Mouse (Mus musculus) spleen, adult 2 months (tissue): ENCODE measurements at regions not wholly inside any gene's neighbourhood (a gene's known extent, or its start where the extent isn't known, plus 50 kb on each side); places are given as distances from the start of the nearest gene placed in this dataset.

Experiments
- CTCF ChIP-seq: fragments of 200-500 bp; IDR thresholded peaks from 2 replicates; pipeline ENCODE4 v1.5.1; 2011; ENCODE audit warnings: mild to moderate bottlenecking, inconsistent platforms; ENCODE audit not compliant: insufficient read depth, insufficient read length, insufficient replicate concordance; ENCODE audit errors: extremely low read depth
- POLR2A ChIP-seq: fragments of 200-500 bp; IDR thresholded peaks from 2 replicates; pipeline ENCODE4 v1.6.1; 2011; ENCODE audit warnings: low read depth, low read length, inconsistent platforms

- TF ChIP-seq POLR2A (no peak), CTCF (no peak)
Observed at GRCm38 (mm10) chr10:42107437-42108293, 89.4 kb upstream of the Armc2 start.
